Mouse (Mus musculus): ENCODE measurements around the gene Dnah8.

- no peak for TF ChIP-seq FLI1 (IDR thresholded peaks at IDR 0.05; ENCODE audit: low read length)
- TF ChIP-seq GATA1 (IDR thresholded peaks at IDR 0.05; ENCODE audit: borderline replicate concordance, low read length) = no peak
Measured at GRCm38 (mm10) chr17:30808866-30809660, 184.9 kb downstream of the Dnah8 start.

All from megakaryocyte, embryonic 14.5 days (primary cell).